Mouse (Mus musculus): ENCODE measurements around the gene Nagpa.

Gene Nagpa

GRCm38 (mm10) chr16:5195080-5195479 lies 8.7 kb downstream of the Nagpa start:
- peak; percentile 38 for DNase-seq (ENCODE audit: low read depth, low spot score)

GRCm38 (mm10) chr16:5186234-5186633 lies 17.6 kb downstream of the Nagpa start:
- no peak for DNase-seq (ENCODE audit: low read depth, low spot score)

GRCm38 (mm10) chr16:5185691-5186090 lies 18.1 kb downstream of the Nagpa start:
- DNase-seq (ENCODE audit: low read depth, low spot score), result no peak

DNA sequence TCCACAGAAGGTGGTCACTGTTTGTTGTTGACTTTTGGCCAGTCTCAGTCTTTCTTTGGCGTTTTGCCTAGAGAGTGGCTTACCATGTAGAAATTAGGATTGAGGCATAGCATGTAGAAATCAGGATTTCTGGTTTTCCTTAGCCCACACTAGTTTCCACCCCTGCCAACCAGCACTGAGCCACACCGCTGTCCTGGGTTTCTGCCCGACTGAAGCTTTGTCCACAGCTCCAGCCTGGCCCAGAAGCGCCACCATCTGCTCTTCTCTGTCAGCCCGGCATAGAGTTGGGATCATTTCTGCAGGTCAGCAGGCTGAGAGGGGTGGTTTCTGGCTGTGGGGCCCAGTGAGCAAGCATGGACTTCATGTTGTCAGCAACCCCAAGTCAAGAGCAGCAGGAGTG lies 18.9 kb downstream of the Nagpa start:
- DNase-seq (ENCODE audit: low read depth, low spot score), result no peak

- DNase-seq (ENCODE audit: low read depth, low spot score), result no peak
Observed at GRCm38 (mm10) chr16:5184101-5184500, 19.7 kb downstream of the Nagpa start.

- no peak for DNase-seq (ENCODE audit: low read depth, low spot score)
Observed at GRCm38 (mm10) chr16:5183310-5183975, 20.4 kb downstream of the Nagpa start.

- no peak for DNase-seq (ENCODE audit: low read depth, low spot score)
Observed at GRCm38 (mm10) chr16:5172636-5173035, 31.2 kb downstream of the Nagpa start.

GRCm38 (mm10) chr16:5168829-5169228 lies 35.0 kb downstream of the Nagpa start:
- no peak for DNase-seq (ENCODE audit: low read depth, low spot score)

- no peak for DNase-seq (ENCODE audit: low read depth, low spot score)
Observed at GRCm38 (mm10) chr16:5168038-5168437, 35.8 kb downstream of the Nagpa start.

DNA sequence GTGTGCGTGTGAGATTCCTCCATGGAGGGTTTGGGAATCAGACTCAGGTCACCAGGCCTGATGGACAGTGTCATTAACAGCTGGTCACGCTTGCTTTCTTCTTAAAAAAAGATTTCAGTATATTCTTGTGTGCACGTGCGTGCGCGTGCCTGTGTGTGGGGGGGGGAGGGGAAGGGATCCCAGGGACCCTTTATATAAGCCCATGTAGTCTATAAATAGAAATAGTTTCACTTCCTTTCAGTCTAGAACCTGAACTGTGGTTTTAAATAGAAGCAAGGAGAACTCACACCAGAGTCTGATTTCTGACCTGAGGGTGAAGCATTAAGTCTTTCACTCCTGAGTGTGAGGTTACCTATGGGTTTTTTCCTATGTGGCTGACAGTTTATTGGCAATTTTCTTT lies 39.5 kb downstream of the Nagpa start:
- no peak for DNase-seq (ENCODE audit: low read depth, low spot score)

DNA sequence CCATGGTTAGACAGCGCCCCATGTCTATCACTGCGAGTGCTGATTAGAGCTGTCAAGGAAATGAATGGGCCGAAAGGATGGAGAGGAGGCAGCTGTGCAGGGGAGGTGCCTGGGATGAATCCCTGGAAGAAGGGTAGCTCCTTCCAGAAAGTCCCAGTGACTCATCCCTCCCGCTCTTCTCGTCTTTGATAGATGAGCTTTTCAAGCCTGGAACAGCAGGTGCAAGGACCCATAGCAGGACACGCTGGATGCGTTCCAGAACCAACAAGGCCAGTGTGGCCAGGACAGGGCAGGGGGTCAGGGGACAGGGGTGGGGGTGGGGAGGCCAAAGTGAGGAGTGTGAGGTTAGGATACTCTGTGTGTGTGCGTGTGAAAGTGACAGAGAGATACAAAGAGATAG lies 44.6 kb downstream of the Nagpa start:
- DNase-seq (ENCODE audit: low read depth, low spot score), result no peak

DNA sequence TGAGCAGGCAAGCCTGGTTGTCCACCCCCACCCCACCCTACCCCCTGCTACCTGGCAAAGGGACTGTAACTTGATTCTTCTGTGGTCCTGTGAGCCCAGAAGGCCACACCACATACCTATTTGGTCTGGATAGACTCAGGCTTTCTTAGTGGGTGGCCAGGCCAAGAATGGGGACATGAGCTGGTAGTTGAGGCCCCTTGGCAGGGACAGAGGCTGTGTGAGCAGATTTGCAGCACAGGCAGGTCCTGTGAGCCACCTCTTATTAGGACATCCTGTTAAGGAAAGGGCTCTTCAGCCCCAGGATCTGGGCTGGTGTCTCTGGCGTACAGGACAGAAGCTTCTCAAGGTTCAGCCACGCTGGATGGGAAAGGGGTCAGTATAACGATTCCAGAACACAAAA lies 46.7 kb downstream of the Nagpa start:
- DNase-seq (ENCODE audit: low read depth, low spot score), result no peak

GRCm38 (mm10) chr16:5156495-5156894 lies 47.3 kb downstream of the Nagpa start:
- no peak for DNase-seq (ENCODE audit: low read depth, low spot score)

- DNase-seq (ENCODE audit: low read depth, low spot score), result no peak
Observed at GRCm38 (mm10) chr16:5155014-5155413, 48.8 kb downstream of the Nagpa start.

DNA sequence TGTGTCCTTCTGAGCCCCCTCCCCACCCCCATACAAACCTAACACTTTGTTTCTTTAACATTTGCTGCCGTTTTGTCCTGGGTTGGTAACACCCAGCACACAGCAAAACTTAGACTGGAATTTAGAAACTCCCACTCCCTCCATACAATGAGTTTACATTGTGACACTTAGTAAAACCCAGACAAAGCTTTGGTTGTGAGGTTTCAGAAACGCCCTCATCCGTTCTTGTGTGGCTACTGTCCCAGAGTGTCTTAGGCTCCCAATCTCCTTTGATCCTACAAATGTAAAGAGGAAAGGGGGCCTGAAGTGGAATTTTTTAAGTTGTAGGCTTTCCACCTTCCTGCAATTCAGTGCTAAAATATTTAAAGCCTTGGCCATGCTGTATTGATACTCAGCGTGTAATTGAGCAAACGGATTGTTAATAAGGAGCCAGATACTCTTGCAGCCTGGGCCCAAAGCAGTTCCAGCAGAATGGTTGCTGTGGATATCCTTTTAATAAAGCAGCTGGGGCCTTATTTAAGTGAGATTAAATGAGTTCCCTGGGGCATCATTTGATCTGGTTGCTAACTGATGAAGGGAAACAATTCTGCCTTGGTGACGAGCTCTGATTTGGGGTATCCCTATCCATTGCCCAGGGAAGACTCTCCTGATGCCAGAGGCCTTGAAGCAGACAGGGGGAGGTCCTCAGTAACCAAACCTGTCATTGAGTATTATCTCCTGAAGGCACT lies 50.3 kb downstream of the Nagpa start:
- no peak for DNase-seq (ENCODE audit: low read depth, low spot score)

- no peak for DNase-seq (ENCODE audit: low read depth, low spot score)
Observed at GRCm38 (mm10) chr16:5150544-5150943, 53.3 kb downstream of the Nagpa start.

GRCm38 (mm10) chr16:5147037-5147385 lies 56.8 kb downstream of the Nagpa start, which contains the start of gene Sec14l5:
Gene Sec14l5, plus strand, starts transcription at chr16:5147109.
- DNase-seq (ENCODE audit: low read depth, low spot score), result no peak

DNA sequence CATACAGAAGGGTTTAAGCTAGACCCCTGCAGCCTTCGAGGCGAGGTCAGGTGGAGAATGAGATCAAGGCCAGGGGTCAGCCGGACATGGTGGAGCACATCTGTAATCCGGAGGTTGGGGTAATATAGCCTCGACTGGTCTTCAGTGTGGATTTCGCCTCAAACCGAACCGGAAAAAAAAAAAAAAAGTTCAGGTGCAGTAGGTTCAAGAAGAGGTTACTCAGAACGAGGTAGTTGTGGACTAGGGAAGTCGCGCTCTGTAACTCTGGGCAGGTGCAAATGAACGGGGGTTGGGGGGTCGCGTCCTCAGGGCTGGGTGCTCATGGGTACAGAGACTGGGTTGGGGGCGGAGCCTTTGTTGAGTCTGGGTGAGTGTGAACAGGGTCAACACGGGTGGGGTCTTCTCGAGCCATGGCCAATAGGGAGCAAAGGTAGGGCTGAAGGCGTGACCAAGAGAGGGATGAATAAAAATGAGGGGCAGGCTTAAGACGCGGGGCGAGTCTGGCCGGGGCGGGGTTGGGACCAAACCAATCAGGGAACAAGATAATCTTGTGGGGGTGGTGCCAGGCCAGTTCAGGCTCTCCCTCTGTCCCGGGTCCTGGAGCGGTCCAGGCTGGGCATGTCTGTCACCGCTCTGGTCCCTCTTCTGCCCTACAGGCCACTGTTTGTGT lies 57.3 kb downstream of the Nagpa start:
- peak; percentile 75 for DNase-seq (ENCODE audit: low read depth, low spot score)

- peak; percentile 54 for DNase-seq (ENCODE audit: low read depth, low spot score)
Observed at GRCm38 (mm10) chr16:5145570-5145969, 58.2 kb downstream of the Nagpa start.
